Mouse (Mus musculus) ES-Bruce4 (cell line): ENCODE measurements around the gene Taok3.

Experiments
- EP300 ChIP-seq: IDR thresholded peaks from 2 replicates; pipeline ENCODE4 v1.6.1; 2011; ENCODE audit warnings: low read depth, low read length; ENCODE audit not compliant: insufficient read depth
- POLR2A ChIP-seq: IDR thresholded peaks from one replicate; pipeline ENCODE4 v1.8.1; 2011; ENCODE audit warnings: low read length; ENCODE audit not compliant: insufficient read depth

GRCm38 (mm10) chr5:117240321-117240731 is 120.4 kb downstream of the Taok3 start:
- TF ChIP-seq EP300 (no peak), POLR2A (no peak)
